Mouse (Mus musculus): ENCODE results near the gene Rgs12. TPM values are rescaled to one million over a fixed set of nuclear protein-coding genes. Genes with fewer than 3 reads are reported as not detected.

Gene Rgs12
- polyA plus RNA-seq, 1 experiment from 2014 or later, result 28.1 TPM

- H3K4me2 ChIP-seq, result no peak overlapping the region
- 90% methylated on average over 2 of the region's 2 CpGs for WGBS
- no peak for ATAC-seq (ENCODE audit: insufficient read depth, low FRiP score, low read depth)
These were observed 120.6 kb downstream of the Rgs12 start for GRCm38 (mm10) chr5:35069841-35070240.

GRCm38 (mm10) chr5:35070314-35070713 is 121.1 kb downstream of the Rgs12 start:
- Histone ChIP-seq H3K4me1 (no peaks in the 10 kb centered on the region), H3K9ac (no peak overlapping the region), H3K4me2 (no peak overlapping the region), H3K36me3 (no peaks in the 10 kb centered on the region), H3K27ac (no peak overlapping the region), H3K4me3 (replicated peaks) (no peak overlapping the region), H3K9me3 (no peaks in the 10 kb centered on the region), H3K27me3 (replicated peaks) (no peaks in the 10 kb centered on the region)
- ATAC-seq (ENCODE audit: insufficient read depth, low FRiP score, low read depth), result no peak
- WGBS, result 86% methylated on average over 8 of the region's 8 CpGs

More at GRCm38 (mm10) chr5:35069841-35070240, 120.6 kb downstream of the Rgs12 start:
- Histone ChIP-seq H3K9me3 (no peaks in the 10 kb centered on the region), H3K4me3 (replicated peaks) (no peak overlapping the region), H3K9ac (no peak overlapping the region), H3K4me1 (no peaks in the 10 kb centered on the region), H3K27ac (no peak overlapping the region), H3K27me3 (replicated peaks) (no peaks in the 10 kb centered on the region), H3K36me3 (no peaks in the 10 kb centered on the region)

GRCm38 (mm10) chr5:35070953-35071352 is 121.7 kb downstream of the Rgs12 start:
- no peak for ATAC-seq (ENCODE audit: insufficient read depth, low FRiP score, low read depth)
- Histone ChIP-seq H3K4me1 (no peaks in the 10 kb centered on the region), H3K9me3 (no peaks in the 10 kb centered on the region), H3K27ac (no peak overlapping the region), H3K36me3 (no peaks in the 10 kb centered on the region), H3K4me2 (no peak overlapping the region), H3K27me3 (replicated peaks) (no peaks in the 10 kb centered on the region), H3K9ac (no peak overlapping the region), H3K4me3 (replicated peaks) (no peak overlapping the region)
- 44% methylated on average over 7 of the region's 7 CpGs for WGBS

GRCm38 (mm10) chr5:35071855-35072254 is 122.6 kb downstream of the Rgs12 start:
- no peaks in the 10 kb centered on the region for H3K36me3 ChIP-seq
- H3K27me3 ChIP-seq (replicated peaks), result no peaks in the 10 kb centered on the region
- no peaks in the 10 kb centered on the region for H3K9me3 ChIP-seq
- H3K27ac ChIP-seq, result no peak overlapping the region
- 87% methylated on average over 6 of the region's 6 CpGs for WGBS
- no peak overlapping the region for H3K4me3 ChIP-seq (replicated peaks)
- H3K4me2 ChIP-seq, result no peak overlapping the region
- no peaks in the 10 kb centered on the region for H3K4me1 ChIP-seq
- no peak for ATAC-seq (ENCODE audit: insufficient read depth, low FRiP score, low read depth)
- H3K9ac ChIP-seq, result no peak overlapping the region

GRCm38 (mm10) chr5:35073235-35073634 is 124.0 kb downstream of the Rgs12 start:
- 88% methylated on average over 11 of the region's 11 CpGs for WGBS
- no peaks in the 10 kb centered on the region for H3K9me3 ChIP-seq
- H3K4me3 ChIP-seq (replicated peaks), result no peak overlapping the region
- H3K36me3 ChIP-seq, result no peaks in the 10 kb centered on the region
- no peaks in the 10 kb centered on the region for H3K4me1 ChIP-seq
- H3K27ac ChIP-seq, result no peak overlapping the region
- H3K4me2 ChIP-seq, result no peak overlapping the region
- no peak overlapping the region for H3K9ac ChIP-seq
- ATAC-seq (ENCODE audit: insufficient read depth, low FRiP score, low read depth), result no peak
- no peaks in the 10 kb centered on the region for H3K27me3 ChIP-seq (replicated peaks)

- no peaks in the 10 kb centered on the region for H3K4me1 ChIP-seq
- no peak for ATAC-seq (ENCODE audit: insufficient read depth, low FRiP score, low read depth)
- WGBS, result 68% methylated on average over 9 of the region's 9 CpGs
- no peaks in the 10 kb centered on the region for H3K36me3 ChIP-seq
- H3K4me2 ChIP-seq, result no peak overlapping the region
- H3K4me3 ChIP-seq (replicated peaks), result no peak overlapping the region
- no peaks in the 10 kb centered on the region for H3K9me3 ChIP-seq
- 0 out of 2 replicates have a peak, but pooled peaks cover 4% of the 10 kb centered on the region for H3K27me3 ChIP-seq (replicated peaks)
- H3K9ac ChIP-seq, result no peak overlapping the region
- no peak overlapping the region for H3K27ac ChIP-seq
These were observed 124.7 kb downstream of the Rgs12 start for GRCm38 (mm10) chr5:35073992-35074391.

GRCm38 (mm10) chr5:35076369-35076768 is 127.1 kb downstream of the Rgs12 start:
- H3K27me3 ChIP-seq (replicated peaks), result 0 out of 2 replicates have a peak, but pooled peaks cover 4% of the 10 kb centered on the region
- no peak for ATAC-seq (ENCODE audit: insufficient read depth, low FRiP score, low read depth)
- H3K9me3 ChIP-seq, result no peaks in the 10 kb centered on the region
- 76% methylated on average over 1 of the region's 1 CpGs for WGBS
- no peak overlapping the region for H3K4me2 ChIP-seq
- H3K27ac ChIP-seq, result no peak overlapping the region
- H3K4me1 ChIP-seq, result no peaks in the 10 kb centered on the region
- no peaks in the 10 kb centered on the region for H3K36me3 ChIP-seq
- no peak overlapping the region for H3K4me3 ChIP-seq (replicated peaks)
- no peak overlapping the region for H3K9ac ChIP-seq

- H3K4me1 ChIP-seq, result no peaks in the 10 kb centered on the region
- H3K4me3 ChIP-seq (replicated peaks), result no peak overlapping the region
- 0 out of 2 replicates have a peak, but pooled peaks cover 4% of the 10 kb centered on the region for H3K27me3 ChIP-seq (replicated peaks)
- no peak overlapping the region for H3K9ac ChIP-seq
- H3K36me3 ChIP-seq, result no peaks in the 10 kb centered on the region
- 41% methylated on average over 18 of the region's 18 CpGs for WGBS
- H3K27ac ChIP-seq, result no peak overlapping the region
- no peak overlapping the region for H3K4me2 ChIP-seq
- ATAC-seq (ENCODE audit: insufficient read depth, low FRiP score, low read depth), result no peak
- no peaks in the 10 kb centered on the region for H3K9me3 ChIP-seq
These were observed 129.9 kb downstream of the Rgs12 start for GRCm38 (mm10) chr5:35079101-35079500.

- Histone ChIP-seq H3K4me3 (replicated peaks) (no peak overlapping the region), H3K4me2 (no peak overlapping the region), H3K36me3 (no peaks in the 10 kb centered on the region), H3K9ac (no peak overlapping the region), H3K27ac (no peak overlapping the region), H3K27me3 (replicated peaks) (no peaks in the 10 kb centered on the region), H3K9me3 (no peaks in the 10 kb centered on the region), H3K4me1 (no peaks in the 10 kb centered on the region)
- no peak for ATAC-seq (ENCODE audit: insufficient read depth, low FRiP score, low read depth)
- 79% methylated on average over 3 of the region's 3 CpGs for WGBS
These were observed 135.7 kb downstream of the Rgs12 start for GRCm38 (mm10) chr5:35084913-35085312.

- WGBS, result 60% methylated on average over 9 of the region's 9 CpGs
- Histone ChIP-seq H3K27ac (no peak overlapping the region), H3K4me3 (replicated peaks) (no peak overlapping the region), H3K4me2 (no peak overlapping the region), H3K36me3 (peaks cover 9% of the 10 kb centered on the region), H3K9me3 (no peaks in the 10 kb centered on the region), H3K4me1 (no peaks in the 10 kb centered on the region), H3K27me3 (replicated peaks) (no peaks in the 10 kb centered on the region), H3K9ac (no peak overlapping the region)
- ATAC-seq (ENCODE audit: insufficient read depth, low FRiP score, low read depth), result no peak
These were observed 139.8 kb downstream of the Rgs12 start for GRCm38 (mm10) chr5:35088785-35089613.
